Mouse (Mus musculus): ENCODE measurements around the gene Lrrc34. TPM values are rescaled to one million over a fixed set of nuclear protein-coding genes. Genes with fewer than 3 reads are reported as not detected.

The Lrrc34 gene
- polyA plus RNA-seq, 1 experiment, result not detected

GRCm38 (mm10) chr3:30601610-30602064 is 46.0 kb downstream of the Lrrc34 start:
- WGBS, result under 1% methylated on average over 13 of the region's 13 CpGs
- DNase-seq (ENCODE audit: low read depth, low spot score), result no peak

DNA sequence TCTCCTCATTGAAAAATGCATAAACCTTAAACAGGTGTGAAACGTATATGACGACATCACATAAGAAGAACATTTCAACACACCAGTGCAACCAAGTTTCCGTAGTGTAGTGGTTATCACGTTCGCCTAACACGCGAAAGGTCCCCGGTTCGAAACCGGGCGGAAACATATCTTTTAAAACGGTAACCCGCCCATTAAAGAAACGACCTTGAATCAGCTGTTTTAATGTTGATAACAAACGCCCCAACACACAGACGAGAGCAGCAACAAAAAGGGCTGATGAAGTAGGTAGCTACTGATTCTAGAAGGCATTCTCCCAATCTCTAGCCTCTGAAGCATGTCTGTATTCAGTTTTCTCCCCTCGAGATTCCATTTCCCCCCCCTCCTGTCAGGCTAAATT is 46.5 kb downstream of the Lrrc34 start:
- under 1% methylated on average over 17 of the region's 17 CpGs for WGBS
- peak; percentile 75 for DNase-seq (ENCODE audit: low read depth, low spot score)

- DNase-seq (ENCODE audit: low read depth, low spot score), result no peak
- 2% methylated on average over 14 of the region's 14 CpGs for WGBS
Observed at GRCm38 (mm10) chr3:30600717-30601116, 47.0 kb downstream of the Lrrc34 start.

- 4% methylated on average over 32 of the region's 32 CpGs for WGBS
- DNase-seq (ENCODE audit: low read depth, low spot score), result no peak
Observed at GRCm38 (mm10) chr3:30599711-30600545, 47.7 kb downstream of the Lrrc34 start, which contains the start of gene Actrt3. Actrt3 (minus strand) TSS chr3:30599939.

DNA sequence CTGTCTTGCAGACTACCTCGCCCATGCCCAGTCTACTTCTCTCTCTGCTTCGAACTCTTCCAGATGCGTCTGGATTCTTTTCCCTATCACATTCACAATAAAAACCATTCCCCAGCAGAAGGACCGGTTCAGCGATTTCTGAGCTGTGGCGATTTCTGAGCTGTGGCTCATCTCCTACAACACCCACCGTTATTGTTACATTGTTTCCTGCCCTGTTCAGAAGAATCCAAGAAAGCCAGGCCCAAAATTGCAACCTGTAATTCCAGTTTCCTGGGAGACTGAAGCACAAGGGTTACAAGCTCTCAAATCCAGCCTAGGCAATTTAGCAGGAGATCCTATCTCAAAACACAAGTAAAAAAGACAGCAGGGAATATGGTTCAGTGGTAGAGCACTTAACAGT is 50.4 kb downstream of the Lrrc34 start:
- WGBS, result 78% methylated on average over 7 of the region's 7 CpGs
- no peak for DNase-seq (ENCODE audit: low read depth, low spot score)

DNA sequence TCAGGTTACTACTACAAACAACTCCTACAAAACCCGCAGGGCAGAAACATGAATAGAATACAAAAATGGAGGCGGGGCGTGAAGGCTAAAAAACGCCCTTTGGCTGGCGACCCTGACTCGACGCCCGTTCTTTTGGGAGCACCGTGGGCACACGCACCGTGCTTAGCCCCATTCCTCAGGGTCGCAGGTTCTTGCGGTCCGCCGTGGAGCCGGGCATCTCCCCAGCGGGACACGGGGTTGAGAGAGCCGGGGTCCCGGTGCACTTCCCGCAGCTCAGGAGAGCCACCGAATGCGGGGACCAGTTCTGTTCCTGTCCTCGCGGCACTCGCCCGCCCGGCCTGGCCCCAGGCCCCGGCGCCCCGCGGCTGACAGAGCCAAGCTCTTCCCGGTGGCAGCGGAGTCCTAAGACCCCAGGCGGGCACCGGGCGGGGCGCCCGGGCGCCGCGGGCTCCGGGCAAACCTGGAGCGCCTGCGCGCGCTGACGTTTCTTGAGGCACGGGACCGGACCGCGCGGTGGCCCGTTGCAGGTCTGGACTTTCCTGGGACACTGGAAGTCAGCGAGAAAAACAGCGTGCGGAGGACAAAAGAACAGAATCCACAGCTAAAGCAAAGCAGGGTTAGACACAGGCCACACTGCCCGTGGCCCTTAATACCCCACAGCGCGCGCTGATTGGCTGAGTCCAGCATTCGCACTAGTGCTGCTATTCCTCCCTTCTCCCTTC is 52.4 kb downstream of the Lrrc34 start:
- no peak for DNase-seq (ENCODE audit: low read depth, low spot score)
- under 1% methylated on average over 62 of the region's 62 CpGs for WGBS

DNA sequence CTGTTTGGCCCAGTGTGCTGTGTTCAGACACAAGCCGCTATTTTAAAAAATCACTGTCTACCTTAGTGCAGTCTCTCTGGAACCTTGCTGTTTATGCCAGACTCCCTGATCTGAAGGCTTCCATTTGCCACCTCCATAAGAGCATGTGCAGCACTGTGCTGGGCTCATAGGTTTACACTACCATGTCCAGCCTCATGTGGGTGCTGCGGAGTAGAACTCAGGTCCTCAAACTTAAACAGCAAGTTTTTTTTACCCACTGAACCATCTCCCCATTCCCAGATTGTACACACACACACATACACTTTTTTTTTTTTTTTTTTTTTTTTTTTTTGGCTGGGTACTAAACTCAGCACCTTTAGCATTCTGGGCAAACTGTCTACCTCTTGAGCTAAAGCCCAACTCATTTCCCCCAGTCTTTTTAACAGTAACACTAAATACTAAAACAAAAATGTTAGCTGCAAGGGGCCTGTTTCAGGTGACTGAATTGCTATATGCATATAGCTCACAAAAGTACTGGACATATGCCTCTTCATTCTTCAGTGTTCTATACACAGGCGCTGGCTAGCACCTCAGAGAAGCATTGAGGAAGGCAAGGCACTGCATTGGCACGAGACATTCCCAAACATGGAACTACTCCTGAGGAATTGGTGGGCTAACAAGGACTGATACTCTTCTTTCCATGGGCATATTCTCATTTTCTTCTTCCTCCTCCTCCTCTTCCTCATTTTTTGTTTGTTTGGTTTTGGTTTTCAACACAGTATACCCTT is 53.8 kb downstream of the Lrrc34 start:
- WGBS, result 59% methylated on average over 4 of the region's 4 CpGs

GRCm38 (mm10) chr3:30592418-30592853 is 55.2 kb downstream of the Lrrc34 start:
- DNase-seq (ENCODE audit: low read depth, low spot score), result no peak
- WGBS, result 0% methylated on average over 2 of the region's 2 CpGs

More for the DNA sequence above, 53.8 kb downstream of the Lrrc34 start:
- no peak for DNase-seq (ENCODE audit: low read depth, low spot score)

DNA sequence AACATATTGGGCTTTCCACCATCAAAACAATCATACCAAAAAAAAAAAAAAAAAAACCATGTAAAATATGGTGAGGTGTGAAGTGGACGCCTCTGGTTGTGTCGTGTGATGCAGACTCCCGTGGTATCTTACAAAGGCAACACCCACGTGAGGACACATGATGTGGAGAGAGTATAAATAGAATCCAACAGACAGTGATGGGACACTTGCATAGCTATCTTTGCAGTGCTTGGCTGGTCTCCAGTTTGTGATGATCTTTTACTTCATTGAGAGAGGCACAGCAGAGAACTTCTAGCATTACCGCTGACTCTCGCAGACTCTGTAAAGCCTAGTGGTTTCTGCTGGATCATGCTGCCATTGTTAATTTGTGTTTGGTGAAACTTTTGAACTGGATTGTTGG is 58.8 kb downstream of the Lrrc34 start:
- 69% methylated on average over 6 of the region's 6 CpGs for WGBS
- no peak for DNase-seq (ENCODE audit: low read depth, low spot score)

Other genes with a start within 250 kb of the Lrrc34 start
- gene Mecom, start 99.9 kb downstream of the Lrrc34 start, polyA plus RNA-seq (2012; rRNA removed), result 4.4 and 6.5 TPM in 2 replicates
- 0.11 TPM in 1 of 2 replicates, not detected in the other for gene Actrt3, start 47.9 kb downstream of the Lrrc34 start, polyA plus RNA-seq (2012; rRNA removed)
- gene Mynn, start 45.8 kb downstream of the Lrrc34 start, polyA plus RNA-seq (2012; rRNA removed), result 6.0 and 7.8 TPM in 2 replicates
- not detected in 2 replicates for gene Lrriq4, start 3.4 kb downstream of the Lrrc34 start, polyA plus RNA-seq (2012; rRNA removed)
- 5.3 and 10.7 TPM in 2 replicates for gene Lrrc31, start 52.0 kb upstream of the Lrrc34 start, polyA plus RNA-seq (2012; rRNA removed)
- gene Samd7, start 98.4 kb upstream of the Lrrc34 start, polyA plus RNA-seq (2012; rRNA removed), result not detected in 2 replicates
- 8.8 and 10.2 TPM in 2 replicates for gene Sec62, start 145.0 kb upstream of the Lrrc34 start, polyA plus RNA-seq (2012; rRNA removed)
- 59.4 and 63.3 TPM in 2 replicates for gene Gpr160, start 208.1 kb upstream of the Lrrc34 start, polyA plus RNA-seq (2012; rRNA removed)